Mouse (Mus musculus): ENCODE results near the gene AC129217.1. TPM values are rescaled to one million over a fixed set of nuclear protein-coding genes. Genes with fewer than 3 reads are reported as not detected.
"Not testable (repeated sequence)": the region's sequence is repeated elsewhere in the genome, so short reads cannot be mapped to it uniquely, and the experiment has no call there.

The AC129217.1 gene
- polyA plus RNA-seq, 1 experiment from 2014 or later = not detected

DNA sequence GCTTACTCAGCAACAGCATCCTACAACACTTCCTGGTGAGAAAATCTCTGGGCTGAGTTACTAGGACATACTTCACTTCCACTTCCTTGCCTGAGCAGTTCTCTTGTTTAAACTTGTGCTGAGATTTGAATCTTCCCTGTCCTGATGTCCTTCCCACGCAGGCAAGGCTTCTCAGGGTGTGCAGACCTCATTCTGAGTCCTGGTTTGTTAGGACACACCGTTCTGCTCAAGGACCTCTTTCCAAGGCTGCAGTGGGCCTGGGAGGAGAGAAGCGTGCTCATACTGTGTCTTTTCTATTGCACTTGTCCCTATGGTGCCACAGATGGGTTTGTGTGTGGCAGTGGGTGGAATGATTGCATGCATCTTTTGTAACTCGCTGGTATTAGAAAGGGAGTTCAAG lies 3.4 kb downstream of the AC129217.1 start:
- H3K36me3 ChIP-seq = peaks cover 78% of the 10 kb centered on the region
- whole genome bisulfite sequencing = 96% methylated on average over 4 of the region's 4 CpGs
- ATAC-seq (ENCODE audit: low FRiP score, low read depth) = no peak

DNA sequence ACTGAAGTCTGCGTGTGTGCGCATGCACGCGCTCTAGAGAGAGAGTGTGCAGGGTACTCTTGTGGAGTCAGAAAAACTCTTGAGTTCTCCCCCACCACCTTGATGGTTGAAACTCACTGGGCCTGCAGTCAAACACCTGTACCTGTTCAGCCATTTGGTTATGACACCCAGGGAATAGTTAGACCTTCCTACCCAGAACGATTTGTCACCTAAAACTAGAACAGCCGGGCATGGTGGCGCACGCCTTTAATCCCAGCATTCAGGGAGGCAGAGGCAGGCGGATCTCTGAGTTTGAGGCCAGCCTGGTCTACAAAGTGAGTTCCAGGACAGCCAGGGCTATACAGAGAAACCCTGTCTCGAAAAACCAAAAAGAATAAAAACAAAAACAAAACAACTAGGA lies 6.8 kb downstream of the AC129217.1 start:
- not testable (repeated sequence) for H3K27me3 ChIP-seq; H3K9me3 ChIP-seq; H3K9ac ChIP-seq; H3K4me2 ChIP-seq (replicated peaks); ATAC-seq (ENCODE audit: low FRiP score, low read depth); H3K4me3 ChIP-seq
- peaks cover 48% of the 10 kb centered on the region for H3K36me3 ChIP-seq
- peaks cover 32% of the 10 kb centered on the region for H3K4me1 ChIP-seq
- WGBS = 94% methylated on average over 10 of the region's 10 CpGs
- peak overlapping the region; percentile 96; the same call in 1 of the 2 replicates for H3K27ac ChIP-seq

More for the DNA sequence above, 3.4 kb downstream of the AC129217.1 start:
- Histone ChIP-seq H3K9ac (no peak overlapping the region), H3K4me3 (no peak overlapping the region), H3K4me2 (replicated peaks) (no peak overlapping the region), H3K27me3 (no peaks in the 10 kb centered on the region), H3K4me1 (peaks cover under 1% of the 10 kb centered on the region), H3K9me3 (no peaks in the 10 kb centered on the region), H3K27ac (no peak overlapping the region)

- Histone ChIP-seq H3K36me3 (peaks cover 41% of the 10 kb centered on the region), H3K9me3 (no peaks in the 10 kb centered on the region), H3K27me3 (no peaks in the 10 kb centered on the region), H3K4me2 (replicated peaks) (peak within 1 kb of the TSS; percentile 82), H3K4me3 (peak within 1 kb of the TSS; percentile 50), H3K9ac (peak within 1 kb of the TSS; percentile 80), H3K4me1 (peaks cover 32% of the 10 kb centered on the region), H3K27ac (peak within 1 kb of the TSS; percentile 96)
- under 1% methylated on average over 38 of the region's 38 CpGs for WGBS
- ATAC-seq (ENCODE audit: low FRiP score, low read depth) = peak; percentile 76
Observed at GRCm38 (mm10) chr19:8837251-8837791, 7.7 kb downstream of the AC129217.1 start, which contains the start of gene Bscl2. Gene Bscl2, plus strand, starts transcription at chr19:8837467.

DNA sequence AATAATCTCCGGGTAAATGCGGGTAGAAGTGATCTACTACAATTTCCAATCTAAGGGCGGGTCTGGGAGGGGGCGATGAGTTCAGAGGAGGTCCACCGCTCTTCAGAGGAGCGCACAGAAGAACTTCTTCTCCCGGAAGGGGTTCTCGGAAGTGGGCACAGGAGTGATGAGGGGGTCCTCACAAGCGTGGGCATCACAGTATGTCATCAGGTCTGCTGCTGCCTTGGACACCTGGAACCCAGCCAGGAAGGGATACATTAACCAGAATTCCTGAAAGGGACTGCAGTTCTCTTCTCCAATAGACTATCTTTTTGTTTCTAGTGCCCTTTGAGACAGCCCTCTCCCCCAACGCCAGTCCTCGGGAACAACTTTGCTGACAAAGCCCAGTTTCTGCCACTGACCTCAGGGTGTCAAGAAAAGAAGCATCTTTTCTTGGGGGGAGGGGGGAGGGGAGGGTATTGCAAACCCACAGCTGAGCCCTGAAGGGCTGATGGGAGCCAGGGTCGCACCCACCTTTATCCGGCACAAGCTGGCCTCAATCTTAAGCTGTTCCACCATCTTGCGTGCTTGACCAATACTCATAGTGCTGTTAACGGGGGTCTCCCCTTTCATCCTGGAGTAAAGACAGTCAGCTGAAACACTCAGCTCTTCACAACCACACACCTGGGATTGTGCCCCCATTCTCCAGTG lies 8.6 kb downstream of the AC129217.1 start:
- Histone ChIP-seq H3K27me3 (no peaks in the 10 kb centered on the region), H3K4me2 (replicated peaks) (peak overlapping the region; percentile 82), H3K4me3 (peak overlapping the region; percentile 50), H3K36me3 (peaks cover 40% of the 10 kb centered on the region), H3K27ac (peak overlapping the region; percentile 96), H3K4me1 (peaks cover 32% of the 10 kb centered on the region), H3K9me3 (no peaks in the 10 kb centered on the region), H3K9ac (peak overlapping the region; percentile 80)
- 22% methylated on average over 15 of the region's 15 CpGs for WGBS
- ATAC-seq (ENCODE audit: low FRiP score, low read depth) = peak; percentile 18; the same call in 1 of the 2 replicates

- H3K4me1 ChIP-seq = peaks cover 32% of the 10 kb centered on the region
- ATAC-seq (ENCODE audit: low FRiP score, low read depth) = no peak
- peak within 1 kb of the TSS; percentile 50 for H3K4me3 ChIP-seq
- peaks cover 29% of the 10 kb centered on the region for H3K36me3 ChIP-seq
- peak within 1 kb of the TSS; percentile 82 for H3K4me2 ChIP-seq (replicated peaks)
- H3K9ac ChIP-seq = peak within 1 kb of the TSS; percentile 80
- 48% methylated on average over 11 of the region's 11 CpGs for WGBS
- no peaks in the 10 kb centered on the region for H3K27me3 ChIP-seq
- H3K27ac ChIP-seq = peak within 1 kb of the TSS; percentile 96
- H3K9me3 ChIP-seq = no peaks in the 10 kb centered on the region
Observed at GRCm38 (mm10) chr19:8839103-8839907, 9.7 kb downstream of the AC129217.1 start, which contains the start of gene Gng3. Gene Gng3, minus strand, starts transcription at chr19:8839194.

DNA sequence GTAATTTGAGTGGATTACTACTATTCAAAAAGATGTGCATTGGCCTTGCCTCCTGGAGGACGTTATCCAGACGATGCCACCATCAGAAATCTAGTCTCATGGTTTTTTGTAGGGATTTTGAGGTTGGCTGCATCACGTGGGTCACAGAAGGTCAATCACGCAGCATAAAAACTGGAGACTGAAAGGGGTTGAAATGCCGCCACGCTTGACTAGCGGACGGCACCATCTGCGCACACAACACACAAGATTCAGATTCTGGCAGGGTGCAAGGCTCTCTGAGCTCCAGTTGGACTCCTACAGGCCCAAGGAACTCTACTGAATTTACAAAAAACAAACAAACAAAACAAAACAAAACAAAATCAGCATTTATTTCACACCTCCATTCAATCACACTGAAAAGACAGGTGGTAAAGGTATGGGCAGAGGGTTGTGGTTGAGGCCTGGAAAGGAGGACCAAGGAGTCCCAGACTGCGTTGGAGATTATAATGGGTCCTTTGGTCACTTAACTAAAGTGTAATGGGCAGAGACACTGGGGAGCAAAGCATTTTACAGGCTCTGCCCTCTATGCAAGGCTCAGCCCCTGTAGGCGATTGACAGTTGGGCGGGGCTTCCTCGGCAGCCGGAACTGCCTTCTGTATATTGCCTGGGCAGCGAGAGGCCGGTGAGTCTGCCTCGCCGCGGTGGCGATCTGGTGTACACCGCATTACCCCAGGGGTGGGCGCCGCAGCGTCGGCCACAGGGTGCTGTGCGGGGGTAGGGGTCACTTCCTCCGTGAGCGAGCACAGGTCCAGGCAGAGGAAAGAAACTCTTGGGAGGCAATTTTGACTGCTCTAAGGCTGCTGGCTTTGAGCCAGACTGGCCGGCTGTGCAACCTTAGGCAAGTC lies 10.6 kb downstream of the AC129217.1 start:
- Histone ChIP-seq H3K4me3 (peak overlapping the region; percentile 48), H3K27ac (no peak overlapping the region), H3K4me2 (replicated peaks) (peak overlapping the region; percentile 71), H3K9ac (peak overlapping the region; percentile 67), H3K27me3 (no peaks in the 10 kb centered on the region), H3K9me3 (no peaks in the 10 kb centered on the region), H3K4me1 (peaks cover 32% of the 10 kb centered on the region), H3K36me3 (peaks cover 21% of the 10 kb centered on the region)
- peak; percentile 21; the same call in 1 of the 2 replicates for ATAC-seq (ENCODE audit: low FRiP score, low read depth)
- WGBS = 24% methylated on average over 29 of the region's 29 CpGs

DNA sequence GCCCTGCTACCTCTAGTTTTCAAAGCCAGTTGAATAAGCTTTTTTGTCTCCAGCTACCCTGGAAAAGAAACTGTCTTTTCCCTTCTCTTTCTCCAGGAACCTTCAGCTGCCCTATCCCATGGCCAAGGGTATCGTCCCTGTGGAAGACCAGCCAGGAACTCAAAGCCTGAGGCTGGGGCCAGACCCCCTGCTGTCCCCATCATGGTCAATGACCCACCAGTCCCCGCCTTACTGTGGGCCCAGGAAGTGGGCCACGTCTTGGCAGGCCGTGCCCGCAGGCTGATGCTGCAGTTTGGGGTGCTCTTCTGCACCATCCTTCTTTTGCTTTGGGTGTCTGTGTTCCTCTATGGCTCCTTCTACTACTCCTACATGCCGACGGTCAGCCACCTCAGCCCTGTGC lies 11.4 kb downstream of the AC129217.1 start:
- Histone ChIP-seq H3K9ac (peak overlapping the region; percentile 67), H3K4me2 (replicated peaks) (peak overlapping the region; percentile 71), H3K4me3 (peak overlapping the region; percentile 48), H3K9me3 (no peaks in the 10 kb centered on the region), H3K27ac (no peak overlapping the region), H3K4me1 (peaks cover 32% of the 10 kb centered on the region), H3K27me3 (no peaks in the 10 kb centered on the region), H3K36me3 (peaks cover 20% of the 10 kb centered on the region)
- 91% methylated on average over 7 of the region's 7 CpGs for WGBS
- ATAC-seq (ENCODE audit: low FRiP score, low read depth) = no peak

GRCm38 (mm10) chr19:8842961-8843360 lies 13.4 kb downstream of the AC129217.1 start:
- Histone ChIP-seq H3K9ac (no peak overlapping the region), H3K4me1 (peaks cover 32% of the 10 kb centered on the region), H3K36me3 (peaks cover 40% of the 10 kb centered on the region), H3K4me2 (replicated peaks) (no peak overlapping the region), H3K9me3 (no peaks in the 10 kb centered on the region), H3K27me3 (no peaks in the 10 kb centered on the region), H3K4me3 (no peak overlapping the region), H3K27ac (no peak overlapping the region)
- WGBS = 86% methylated on average over 6 of the region's 6 CpGs
- ATAC-seq (ENCODE audit: low FRiP score, low read depth) = no peak

- no peak overlapping the region for H3K4me2 ChIP-seq (replicated peaks)
- H3K36me3 ChIP-seq = peaks cover 47% of the 10 kb centered on the region
- 62% methylated on average over 5 of the region's 5 CpGs for WGBS
- H3K27me3 ChIP-seq = no peaks in the 10 kb centered on the region
- H3K27ac ChIP-seq = no peak overlapping the region
- no peak for ATAC-seq (ENCODE audit: low FRiP score, low read depth)
- no peak overlapping the region for H3K4me3 ChIP-seq
- no peaks in the 10 kb centered on the region for H3K9me3 ChIP-seq
- peaks cover 16% of the 10 kb centered on the region for H3K4me1 ChIP-seq
- no peak overlapping the region for H3K9ac ChIP-seq
Observed at GRCm38 (mm10) chr19:8844371-8845129, 15.0 kb downstream of the AC129217.1 start.

DNA sequence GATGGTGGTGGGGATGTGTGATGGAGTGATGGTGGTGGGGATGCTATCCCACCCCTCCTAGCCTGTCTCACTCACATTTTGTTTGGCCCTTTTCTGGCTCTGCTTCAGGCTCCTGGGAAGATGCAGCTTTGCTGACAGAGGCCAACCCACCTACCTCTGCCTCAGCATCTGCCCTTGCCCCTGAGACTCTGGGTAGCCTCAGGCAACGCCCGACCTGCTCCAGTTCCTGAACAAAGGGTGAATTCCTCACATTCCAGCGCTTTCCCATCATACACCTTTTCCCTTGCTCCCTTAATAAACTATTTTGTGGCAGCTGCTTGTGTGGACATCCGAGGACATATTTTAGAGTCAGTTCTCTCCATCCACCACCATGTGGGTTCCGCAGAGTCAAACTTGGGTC lies 18.8 kb downstream of the AC129217.1 start:
- no peak overlapping the region for H3K27ac ChIP-seq
- WGBS = 83% methylated on average over 5 of the region's 5 CpGs

More for the DNA sequence above, 18.8 kb downstream of the AC129217.1 start:
- ATAC-seq (ENCODE audit: low FRiP score, low read depth) = no peak
- Histone ChIP-seq H3K9me3 (no peaks in the 10 kb centered on the region), H3K4me2 (replicated peaks) (no peak overlapping the region), H3K27me3 (no peaks in the 10 kb centered on the region), H3K36me3 (peaks cover 33% of the 10 kb centered on the region), H3K4me1 (peaks cover 15% of the 10 kb centered on the region), H3K9ac (no peak overlapping the region), H3K4me3 (no peak overlapping the region)

Measured in limb, embryonic 13.5 days (tissue).